Mouse (Mus musculus) neural tube, embryonic 14.5 days (tissue): ENCODE results near the gene Iqgap2. TPM values are rescaled to one million over a fixed set of nuclear protein-coding genes. Genes with fewer than 3 reads are reported as not detected.
A peak's percentile ranks its signal among the peaks of the same experiment; 100 is the strongest.

Source experiments
- ATAC-seq: fragments of 200-750 bp; cut with Nextera tagmentation; 2 replicates; pipeline ENCODE4 v1.8.0; 2017; ENCODE audit warnings: low read depth, mild to moderate bottlenecking, moderate TSS enrichment, moderate library complexity
- H3K27ac ChIP-seq: fragments of 300-500 bp; sonication (generic); 2 replicates; pipeline ENCODE4 v1.5.1; 2014; ENCODE audit warnings: low read depth, mild to moderate bottlenecking, control low read depth, low read length, moderate library complexity, mixed read lengths
- H3K27me3 ChIP-seq: fragments of 300-500 bp; sonication (generic); 2 replicates; pipeline ENCODE4 v1.6.1; 2014; ENCODE audit warnings: low read length; ENCODE audit not compliant: control insufficient read depth, insufficient read depth
- H3K36me3 ChIP-seq: fragments of 300-500 bp; sonication (generic); 2 replicates; pipeline ENCODE4 v1.6.1; 2014; ENCODE audit warnings: low read length, mixed read lengths; ENCODE audit not compliant: control insufficient read depth, insufficient read depth
- H3K4me1 ChIP-seq: fragments of 300-500 bp; sonication (generic); 2 replicates; pipeline ENCODE4 v1.6.1; 2014; ENCODE audit warnings: low read length; ENCODE audit not compliant: control insufficient read depth, insufficient read depth
- H3K4me2 ChIP-seq: fragments of 300-500 bp; sonication (generic); 2 replicates; pipeline ENCODE4 v1.6.1; 2014; ENCODE audit warnings: mild to moderate bottlenecking, low read depth, low read length, control low read depth
- H3K4me3 ChIP-seq: fragments of 300-500 bp; sonication (generic); 2 replicates; pipeline ENCODE4 v1.5.1; 2014; ENCODE audit warnings: low read depth, low read length, control low read depth, mixed read lengths
- H3K9ac ChIP-seq: fragments of 300-500 bp; sonication (generic); replicated peaks from 2 replicates; pipeline ENCODE4 v1.6.1; 2014; ENCODE audit warnings: low read depth, mild to moderate bottlenecking, control low read depth, low read length, mixed read lengths
- H3K9me3 ChIP-seq: fragments of 300-500 bp; sonication (generic); 2 replicates; pipeline ENCODE4 v1.6.1; 2016; ENCODE audit warnings: low read length; ENCODE audit not compliant: control insufficient read depth
- WGBS: fragments of 180-500 bp; shearing (Covaris S2); extraction: QIAGEN DNeasy Blood & Tissue Kit; methylation state at CpG from one replicate; pipeline ENCODE4 v1.1.7; 2014; 5-methylcytosine and 5-hydroxymethylcytosine counted together
- polyA plus RNA-seq: library from polyadenylated mRNA; unstranded; fragments of >200 nt; fragmentation: Nextera tagmentation; extraction: Ambion mirVana; gene quantifications from 2 replicates; pipeline ENCODE4 v1.2.1, GENCODE M21; 2014

Iqgap2 gene
- polyA plus RNA-seq, 1 experiment from 2014 or later: 2.0 TPM

GRCm38 (mm10) chr13:95641061-95641986, 250.4 kb downstream of the Iqgap2 start:
- Histone ChIP-seq H3K9me3 (no peaks in the 10 kb centered on the region), H3K27me3 (no peaks in the 10 kb centered on the region), H3K4me3 (no peak overlapping the region), H3K4me2 (no peak overlapping the region), H3K36me3 (no peaks in the 10 kb centered on the region), H3K9ac (no peak overlapping the region), H3K4me1 (no peaks in the 10 kb centered on the region), H3K27ac (no peak overlapping the region)
- WGBS: 86% methylated on average over 17 of the region's 17 CpGs
- no peak for ATAC-seq

GRCm38 (mm10) chr13:95640408-95640807, 251.3 kb downstream of the Iqgap2 start:
- no peaks in the 10 kb centered on the region for H3K4me1 ChIP-seq
- H3K27ac ChIP-seq: no peak overlapping the region
- no peak for ATAC-seq
- 91% methylated on average over 1 of the region's 1 CpGs for WGBS
- H3K9me3 ChIP-seq: no peaks in the 10 kb centered on the region
- no peak overlapping the region for H3K4me2 ChIP-seq
- no peak overlapping the region for H3K4me3 ChIP-seq
- no peak overlapping the region for H3K9ac ChIP-seq
- H3K27me3 ChIP-seq: no peaks in the 10 kb centered on the region
- no peaks in the 10 kb centered on the region for H3K36me3 ChIP-seq

DNA sequence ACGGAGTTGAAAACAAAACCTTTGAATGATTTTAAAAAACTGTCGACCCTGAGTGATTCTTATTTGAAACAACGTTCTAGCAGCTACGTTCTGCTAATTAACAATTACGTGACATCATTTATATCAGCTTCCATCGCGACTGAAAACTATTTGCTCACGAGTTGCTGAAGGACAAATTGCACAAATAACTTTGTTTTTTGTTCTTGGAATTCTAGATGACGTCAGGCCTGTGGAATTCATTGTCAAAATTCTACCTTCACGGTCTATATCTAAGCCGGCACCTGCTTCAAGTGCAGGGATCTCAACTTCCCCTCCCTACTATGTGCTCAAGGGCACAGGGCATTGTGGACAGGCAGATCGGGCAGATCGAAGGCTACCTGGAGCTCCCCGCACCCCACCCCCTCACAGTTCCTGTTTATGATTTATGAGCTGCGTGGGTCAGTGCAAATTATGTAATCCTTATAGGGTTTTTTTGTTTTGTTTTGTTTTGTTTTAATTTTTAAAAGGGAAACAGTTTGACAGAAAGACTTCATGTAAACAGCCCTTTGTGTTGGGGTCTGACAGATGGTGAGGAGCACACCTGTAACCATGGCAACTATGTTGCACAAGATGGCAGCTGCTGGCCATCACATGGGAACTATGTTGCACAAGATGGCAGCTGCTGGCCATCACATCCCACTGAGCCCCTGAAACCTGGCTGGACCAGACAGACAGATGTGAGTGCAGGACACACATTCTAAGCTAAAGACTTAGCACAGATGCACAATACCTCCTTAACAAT, 252.2 kb downstream of the Iqgap2 start:
- Histone ChIP-seq H3K9me3 (no peaks in the 10 kb centered on the region), H3K27ac (no peak overlapping the region), H3K9ac (no peak overlapping the region), H3K4me2 (no peak overlapping the region), H3K27me3 (no peaks in the 10 kb centered on the region), H3K4me3 (no peak overlapping the region), H3K4me1 (no peaks in the 10 kb centered on the region), H3K36me3 (no peaks in the 10 kb centered on the region)
- peak; percentile 65; the same call in 1 of the 2 replicates for ATAC-seq
- WGBS: 76% methylated on average over 15 of the region's 15 CpGs

DNA sequence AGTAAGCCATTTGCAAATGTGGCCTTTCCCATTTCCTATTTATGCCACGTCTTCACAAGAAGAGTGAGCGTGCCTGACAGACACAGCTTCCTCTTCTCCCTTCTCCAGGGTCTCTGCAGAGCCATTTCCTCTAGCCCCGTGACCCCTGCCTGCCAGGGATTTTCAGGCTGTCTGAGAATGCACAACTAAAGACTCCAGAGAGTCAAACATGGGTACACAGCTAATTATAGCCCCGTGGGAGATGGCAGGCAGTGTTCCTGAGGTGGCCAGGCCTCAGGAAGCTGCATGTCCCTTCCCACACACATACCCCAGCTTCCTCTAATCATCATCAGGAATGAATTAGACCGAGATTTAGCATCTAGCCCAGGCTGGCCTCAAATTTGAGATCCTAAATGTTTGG, 252.8 kb downstream of the Iqgap2 start:
- no peaks in the 10 kb centered on the region for H3K9me3 ChIP-seq
- H3K4me1 ChIP-seq: no peaks in the 10 kb centered on the region
- H3K4me2 ChIP-seq: no peak overlapping the region
- WGBS: 37% methylated on average over 5 of the region's 5 CpGs
- ATAC-seq: no peak
- H3K4me3 ChIP-seq: no peak overlapping the region
- no peaks in the 10 kb centered on the region for H3K27me3 ChIP-seq
- H3K9ac ChIP-seq: no peak overlapping the region
- no peaks in the 10 kb centered on the region for H3K36me3 ChIP-seq
- no peak overlapping the region for H3K27ac ChIP-seq

DNA sequence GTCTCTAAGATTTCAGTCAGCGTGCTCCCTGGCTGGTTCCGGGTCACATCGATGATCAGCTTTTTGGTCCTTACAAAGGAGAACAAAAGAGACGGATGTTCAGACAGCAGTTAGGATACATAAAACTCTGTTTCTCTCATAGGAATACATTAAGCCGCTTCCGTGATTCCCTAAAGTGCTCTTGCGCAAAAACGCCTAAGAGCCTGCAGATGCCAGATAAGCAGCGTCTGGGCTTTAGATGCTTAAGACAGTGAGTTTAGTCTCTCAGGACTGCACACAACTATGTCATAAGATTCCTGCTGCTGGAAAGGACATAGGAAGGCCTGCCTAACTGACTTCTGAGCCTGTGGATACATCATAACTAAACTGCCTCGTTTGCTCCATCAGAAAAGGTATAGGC, 254.0 kb downstream of the Iqgap2 start:
- Histone ChIP-seq H3K27ac (no peak overlapping the region), H3K4me3 (no peak overlapping the region), H3K4me2 (no peak overlapping the region), H3K9me3 (no peaks in the 10 kb centered on the region), H3K9ac (no peak overlapping the region), H3K36me3 (no peaks in the 10 kb centered on the region), H3K4me1 (no peaks in the 10 kb centered on the region), H3K27me3 (no peaks in the 10 kb centered on the region)
- no peak for ATAC-seq
- 59% methylated on average over 10 of the region's 10 CpGs for WGBS

- ATAC-seq: no peak
- no peak overlapping the region for H3K4me3 ChIP-seq
- no peak overlapping the region for H3K9ac ChIP-seq
- WGBS: 92% methylated on average over 12 of the region's 12 CpGs
- no peaks in the 10 kb centered on the region for H3K4me1 ChIP-seq
- H3K9me3 ChIP-seq: no peaks in the 10 kb centered on the region
- no peak overlapping the region for H3K27ac ChIP-seq
- H3K27me3 ChIP-seq: no peaks in the 10 kb centered on the region
- no peaks in the 10 kb centered on the region for H3K36me3 ChIP-seq
- no peak overlapping the region for H3K4me2 ChIP-seq
These were observed 256.4 kb downstream of the Iqgap2 start for GRCm38 (mm10) chr13:95635301-95635700.

- Histone ChIP-seq H3K9me3 (no peaks in the 10 kb centered on the region), H3K27me3 (no peaks in the 10 kb centered on the region), H3K4me3 (no peak overlapping the region), H3K4me2 (no peak overlapping the region), H3K27ac (no peak overlapping the region), H3K36me3 (no peaks in the 10 kb centered on the region), H3K4me1 (no peaks in the 10 kb centered on the region), H3K9ac (no peak overlapping the region)
- no peak for ATAC-seq
- WGBS: 11% methylated on average over 2 of the region's 2 CpGs
These were observed 257.3 kb downstream of the Iqgap2 start for GRCm38 (mm10) chr13:95634451-95634850.

DNA sequence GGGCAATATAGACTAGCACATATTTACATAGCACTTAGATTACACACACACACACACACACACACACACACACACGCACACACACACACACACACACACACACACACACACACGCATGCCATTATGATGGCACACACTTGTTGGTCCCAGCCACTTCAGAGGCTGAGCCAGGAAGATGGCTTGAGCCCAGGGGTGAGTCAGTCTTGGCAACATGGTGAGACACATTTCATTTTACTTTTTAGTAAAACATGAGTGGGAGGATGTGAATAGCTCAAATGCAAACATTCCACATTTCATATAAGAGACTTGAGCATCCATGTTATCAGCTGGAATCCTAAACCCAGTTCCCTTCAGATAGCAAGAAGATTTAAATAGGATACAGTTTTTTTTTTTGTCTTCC, 258.3 kb downstream of the Iqgap2 start:
- Histone ChIP-seq H3K4me2 (no peak overlapping the region), H3K9me3 (no peaks in the 10 kb centered on the region), H3K27me3 (no peaks in the 10 kb centered on the region), H3K4me1 (no peaks in the 10 kb centered on the region), H3K27ac (no peak overlapping the region), H3K4me3 (no peak overlapping the region), H3K9ac (no peak overlapping the region), H3K36me3 (no peaks in the 10 kb centered on the region)
- 79% methylated on average over 2 of the region's 2 CpGs for WGBS
- ATAC-seq: no peak

GRCm38 (mm10) chr13:95632144-95632543, 259.6 kb downstream of the Iqgap2 start:
- 96% methylated on average over 6 of the region's 6 CpGs for WGBS
- Histone ChIP-seq H3K9me3 (no peaks in the 10 kb centered on the region), H3K4me1 (no peaks in the 10 kb centered on the region)

More at GRCm38 (mm10) chr13:95632144-95632543, 259.6 kb downstream of the Iqgap2 start:
- H3K36me3 ChIP-seq: no peaks in the 10 kb centered on the region
- no peak for ATAC-seq
- H3K27me3 ChIP-seq: no peaks in the 10 kb centered on the region
- no peak overlapping the region for H3K9ac ChIP-seq
- H3K4me3 ChIP-seq: no peak overlapping the region
- H3K4me2 ChIP-seq: no peak overlapping the region
- no peak overlapping the region for H3K27ac ChIP-seq
